Mouse (Mus musculus) embryonic fibroblast, embryonic 13.5 days (primary cell): ENCODE measurements around the gene Cntnap2. TPM values are rescaled to one million over a fixed set of nuclear protein-coding genes. Genes with fewer than 3 reads are reported as not detected.

Experiments
- H3K27ac ChIP-seq: 2 replicates; pipeline ENCODE4 v1.5.1; 2012; ENCODE audit warnings: low read length, control low read depth, inconsistent platforms; ENCODE audit not compliant: insufficient read depth
- H3K4me1 ChIP-seq: 2 replicates; pipeline ENCODE4 v1.6.1; 2011; ENCODE audit warnings: low read length; ENCODE audit not compliant: control insufficient read depth, insufficient read depth
- H3K4me3 ChIP-seq: 2 replicates; pipeline ENCODE4 v1.5.1; 2011; ENCODE audit warnings: mild to moderate bottlenecking, control low read depth, low read length; ENCODE audit not compliant: insufficient read depth
- CTCF ChIP-seq: IDR thresholded peaks from 2 replicates; pipeline ENCODE4 v1.5.1; 2011; ENCODE audit warnings: mild to moderate bottlenecking, control low read depth, low read length, moderate library complexity, borderline replicate concordance; ENCODE audit not compliant: insufficient read depth
- POLR2A ChIP-seq: IDR thresholded peaks from 2 replicates; pipeline ENCODE4 v1.6.1; 2011; ENCODE audit warnings: low read depth, mild to moderate bottlenecking, control low read depth, low read length, moderate library complexity
- polyA plus RNA-seq: library from polyadenylated mRNA; stranded (reverse); fragments of >200 nt; gene quantifications from 2 replicates; pipeline ENCODE4 v1.2.4, GENCODE M21; 2011; ENCODE audit warnings: low read depth; ENCODE audit not compliant: missing spikeins, insufficient read length

Gene Cntnap2
- polyA plus RNA-seq, 1 experiment = 0.09 TPM

GRCm38 (mm10) chr6:47255270-47255669, 2196.1 kb downstream of the Cntnap2 start:
- Histone ChIP-seq H3K4me3 (no peak overlapping the region), H3K4me1 (no peaks in the 10 kb centered on the region), H3K27ac (no peak overlapping the region)
- TF ChIP-seq POLR2A = no peak
- no peak for TF ChIP-seq CTCF

DNA sequence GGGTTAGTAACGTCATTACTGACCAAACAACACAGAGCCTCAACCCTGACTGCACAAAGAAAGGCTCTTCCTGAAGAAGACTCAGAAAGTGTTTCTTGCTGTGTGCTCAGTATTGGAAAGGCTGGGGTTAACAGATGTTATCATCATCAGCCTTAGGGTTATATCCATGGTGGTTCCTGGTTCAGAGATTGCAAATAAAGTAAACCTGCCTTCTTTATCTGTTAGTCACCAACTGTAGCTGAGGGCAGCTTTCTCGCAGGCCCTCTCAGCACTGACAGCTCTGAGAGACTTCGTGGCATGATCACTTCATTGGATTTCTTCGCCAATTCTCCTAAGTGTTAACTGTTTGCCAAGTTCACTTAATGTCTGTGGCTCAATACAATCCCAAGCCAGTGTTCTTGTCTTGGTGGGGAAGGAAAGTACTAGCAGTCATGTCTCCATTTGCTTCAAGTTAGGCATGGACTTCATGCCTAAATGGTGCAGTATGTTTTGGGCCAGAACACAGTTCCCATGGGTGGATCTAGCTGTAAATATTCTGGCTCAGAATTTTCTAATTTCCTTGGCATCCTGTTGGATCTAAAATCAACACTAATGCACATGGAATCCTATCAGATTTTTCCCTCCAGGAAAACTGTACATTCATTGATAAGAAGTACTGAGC, 2197.2 kb downstream of the Cntnap2 start:
- Histone ChIP-seq H3K27ac (no peak overlapping the region), H3K4me1 (no peaks in the 10 kb centered on the region), H3K4me3 (no peak overlapping the region)
- no peak for TF ChIP-seq POLR2A
- no peak for TF ChIP-seq CTCF

DNA sequence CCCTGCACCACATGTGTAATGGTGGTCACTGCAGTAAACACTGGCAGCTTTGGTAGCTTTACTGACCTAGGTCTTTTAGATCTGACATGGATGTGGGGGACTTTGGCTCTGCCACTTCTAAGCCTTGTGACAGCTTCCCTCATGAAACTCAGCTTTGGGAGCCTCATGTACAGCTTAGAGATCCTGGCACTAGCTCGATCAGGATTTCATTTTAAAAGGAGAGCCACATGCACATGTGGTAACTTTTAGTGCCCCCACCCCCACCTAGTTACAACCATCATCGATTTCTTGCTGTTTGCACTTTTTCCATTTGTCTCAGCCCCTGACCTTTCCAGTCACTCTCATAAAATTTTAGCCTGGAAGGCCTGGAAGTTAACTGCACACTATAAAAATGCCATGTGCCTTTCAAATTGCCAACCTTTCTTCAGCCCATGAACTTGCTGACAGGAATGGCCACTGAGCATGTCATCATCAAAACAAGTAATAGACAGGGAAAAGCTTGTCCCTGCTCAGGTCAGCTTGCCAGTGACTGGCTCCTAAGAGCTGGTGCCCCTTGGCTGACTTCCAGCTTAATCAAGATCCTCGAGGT, 2197.9 kb downstream of the Cntnap2 start:
- no peaks in the 10 kb centered on the region for H3K4me1 ChIP-seq
- TF ChIP-seq POLR2A (no peak), CTCF (no peak)
- H3K4me3 ChIP-seq = no peak overlapping the region
- no peak overlapping the region for H3K27ac ChIP-seq

DNA sequence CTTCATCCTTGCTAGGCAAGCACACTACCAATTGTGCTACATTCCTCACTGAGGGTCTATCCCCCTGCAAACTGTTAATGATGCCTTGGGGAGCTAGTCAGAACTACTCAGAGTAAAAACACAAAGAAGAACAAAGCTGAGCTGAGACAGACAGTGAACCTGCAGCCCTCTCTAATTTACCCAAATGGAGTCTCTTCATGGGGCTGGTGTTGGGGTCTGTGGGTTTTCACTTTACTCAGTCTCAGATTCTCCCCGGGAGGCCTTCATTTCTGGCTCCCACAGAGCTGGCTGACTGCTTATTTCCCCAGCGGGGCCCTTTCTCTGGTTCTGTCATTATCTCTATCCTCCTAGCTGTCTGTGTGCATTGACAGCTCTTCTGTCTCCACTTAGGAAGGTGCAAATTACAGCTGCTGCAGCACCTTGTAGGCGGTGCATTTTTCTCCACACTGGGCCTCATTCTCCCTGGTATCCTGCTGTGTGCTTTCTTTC, 2200.5 kb downstream of the Cntnap2 start:
- TF ChIP-seq CTCF (no peak), POLR2A (no peak)
- H3K4me3 ChIP-seq = no peak overlapping the region
- H3K4me1 ChIP-seq = no peaks in the 10 kb centered on the region
- no peak overlapping the region for H3K27ac ChIP-seq

GRCm38 (mm10) chr6:47267236-47267635, 2208.1 kb downstream of the Cntnap2 start:
- no peak overlapping the region for H3K27ac ChIP-seq
- no peak overlapping the region for H3K4me3 ChIP-seq
- peaks cover 4% of the 10 kb centered on the region; the same call in 1 of the 2 replicates for H3K4me1 ChIP-seq
- no peak for TF ChIP-seq POLR2A
- TF ChIP-seq CTCF = no peak

- H3K4me3 ChIP-seq = no peak overlapping the region
- H3K27ac ChIP-seq = no peak overlapping the region
- peaks cover 4% of the 10 kb centered on the region; the same call in 1 of the 2 replicates for H3K4me1 ChIP-seq
- TF ChIP-seq POLR2A (no peak), CTCF (no peak)
These were observed 2210.3 kb downstream of the Cntnap2 start for GRCm38 (mm10) chr6:47269455-47269854.

GRCm38 (mm10) chr6:47271576-47271975, 2212.4 kb downstream of the Cntnap2 start:
- Histone ChIP-seq H3K27ac (no peak overlapping the region), H3K4me1 (peaks cover 4% of the 10 kb centered on the region; the same call in 1 of the 2 replicates), H3K4me3 (no peak overlapping the region)
- TF ChIP-seq POLR2A = no peak
- TF ChIP-seq CTCF = no peak

- Histone ChIP-seq H3K4me1 (peaks cover 4% of the 10 kb centered on the region; the same call in 1 of the 2 replicates), H3K4me3 (no peak overlapping the region), H3K27ac (no peak overlapping the region)
- TF ChIP-seq POLR2A (no peak), CTCF (no peak)
These were observed 2213.7 kb downstream of the Cntnap2 start for GRCm38 (mm10) chr6:47272606-47273575.

DNA sequence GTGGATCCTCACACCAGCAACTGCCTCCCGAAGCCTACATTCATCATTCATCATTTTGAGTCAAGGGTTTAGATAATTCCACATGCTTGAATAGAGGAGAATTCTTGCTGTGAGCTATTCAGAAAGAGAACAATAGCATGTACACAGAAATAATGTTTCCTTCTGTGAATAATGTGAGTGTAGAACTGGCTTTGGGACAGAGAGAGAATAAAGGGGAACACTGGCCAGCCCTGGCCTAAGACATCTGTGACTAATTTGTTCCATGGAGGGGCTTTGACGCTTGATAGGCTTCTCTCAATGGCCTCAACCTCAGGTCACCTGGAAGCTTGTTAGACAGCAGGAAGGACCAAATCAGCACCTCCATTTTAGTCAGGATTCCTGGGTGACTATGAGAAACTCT, 2215.9 kb downstream of the Cntnap2 start:
- no peak overlapping the region for H3K4me3 ChIP-seq
- no peak overlapping the region for H3K27ac ChIP-seq
- TF ChIP-seq POLR2A = no peak
- no peak for TF ChIP-seq CTCF
- peaks cover 3% of the 10 kb centered on the region; the same call in 1 of the 2 replicates for H3K4me1 ChIP-seq

DNA sequence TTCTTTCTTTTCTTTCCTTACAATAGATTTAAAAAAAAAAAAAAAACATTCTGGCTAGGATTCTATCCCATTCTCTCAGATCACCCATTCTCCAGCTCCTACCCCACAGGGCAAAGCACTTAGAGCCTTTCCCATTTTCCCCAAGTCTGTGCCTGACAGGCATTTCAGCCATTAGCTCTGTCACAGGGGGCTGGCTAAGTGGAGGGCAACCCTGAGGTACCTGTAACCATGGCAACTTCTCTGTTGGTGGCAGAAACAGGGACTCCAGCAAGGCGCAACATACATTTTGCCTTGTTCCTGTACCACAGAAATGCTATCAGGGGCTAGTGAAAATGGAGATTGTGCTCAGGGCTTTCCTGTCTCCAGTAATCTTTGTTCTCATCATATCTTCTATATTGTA, 2220.0 kb downstream of the Cntnap2 start:
- no peak overlapping the region for H3K4me3 ChIP-seq
- TF ChIP-seq CTCF (no peak), POLR2A (no peak)
- H3K4me1 ChIP-seq = peaks cover 2% of the 10 kb centered on the region; the same call in 1 of the 2 replicates
- H3K27ac ChIP-seq = no peak overlapping the region
